Mouse (Mus musculus): Measurements from ENCODE around the gene Gm5800.

DNA sequence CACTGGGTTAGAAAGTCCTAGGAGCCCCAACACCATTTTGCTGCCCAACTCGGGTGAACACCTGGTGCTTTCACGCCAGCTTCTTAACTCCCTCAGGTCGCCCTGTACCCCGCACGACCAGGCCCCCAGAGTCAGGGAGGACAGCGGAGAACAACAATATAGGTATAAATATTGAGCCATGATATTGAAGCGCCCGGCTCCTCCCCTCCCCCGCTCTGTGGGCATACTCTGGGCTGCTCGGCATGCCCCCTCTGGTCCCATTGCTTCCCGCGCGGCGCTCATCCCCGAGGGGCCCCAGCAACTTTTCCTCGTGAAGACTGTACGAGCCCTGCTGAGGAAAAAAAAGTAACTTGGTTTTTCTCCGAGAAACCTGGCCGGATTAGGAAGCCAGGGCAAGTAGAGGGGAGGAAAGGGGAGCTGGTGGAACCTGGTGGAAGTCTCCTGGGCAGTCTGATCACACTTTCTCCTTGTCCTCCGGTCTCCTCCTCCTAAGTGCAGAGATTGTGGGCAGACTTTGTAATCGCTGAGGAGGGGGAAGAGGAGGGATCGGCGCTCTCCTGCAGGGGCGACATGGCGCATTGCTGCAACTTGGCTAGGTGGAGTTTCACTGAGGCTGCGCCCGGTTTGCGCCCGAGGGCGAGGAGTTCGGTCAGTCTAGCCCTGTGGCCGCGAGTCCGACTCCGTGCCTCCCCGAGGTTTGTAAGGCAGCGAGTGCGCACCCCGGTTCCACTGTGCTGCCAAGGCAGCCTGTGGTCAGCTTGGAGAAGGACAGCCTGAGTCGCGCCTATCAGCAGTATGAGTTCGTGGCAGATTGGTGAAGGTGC, 23.6 kb upstream of the Gm5800 start:
- TF ChIP-seq CTCF (IDR thresholded peaks at IDR 0.05; ENCODE audit: extremely low read depth, insufficient read length, insufficient replicate concordance, low read depth, low read length) (no peak), POLR2A (IDR thresholded peaks at IDR 0.05; ENCODE audit: low read depth, low read length) (no peak)
